Mouse (Mus musculus): ENCODE results near the gene Trim65.
A peak's percentile ranks its signal among the peaks of the same experiment; 100 is the strongest.
"Not testable (repeated sequence)": the region's sequence is repeated elsewhere in the genome, so short reads cannot be mapped to it uniquely, and the experiment has no call there.

Trim65 gene

GRCm38 (mm10) chr11:116138468-116139138 lies 7.7 kb upstream of the Trim65 start, which contains the start of gene Mrpl38:
Gene Mrpl38 (minus strand): TSS chr11:116138868.
- peak; percentile 94 for DNase-seq

DNA sequence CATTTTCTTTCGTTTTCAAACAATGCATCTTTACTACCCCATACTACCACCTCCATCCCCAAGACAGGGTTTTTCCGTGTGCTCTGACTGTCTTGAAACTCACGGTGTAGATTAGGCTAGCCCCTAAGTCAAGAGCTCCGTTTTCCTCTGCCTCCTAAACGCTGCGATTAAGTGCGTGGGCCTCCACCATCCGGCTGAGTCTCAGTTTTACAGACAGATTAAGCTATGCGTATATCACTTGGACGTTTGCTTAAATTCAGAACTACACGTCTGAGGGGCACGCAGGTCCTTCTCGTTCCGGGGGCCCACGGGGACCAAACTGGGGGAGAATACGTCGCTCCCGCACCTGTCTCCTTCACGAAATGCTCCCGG lies 7.2 kb upstream of the Trim65 start:
- DNase-seq: no peak

DNA sequence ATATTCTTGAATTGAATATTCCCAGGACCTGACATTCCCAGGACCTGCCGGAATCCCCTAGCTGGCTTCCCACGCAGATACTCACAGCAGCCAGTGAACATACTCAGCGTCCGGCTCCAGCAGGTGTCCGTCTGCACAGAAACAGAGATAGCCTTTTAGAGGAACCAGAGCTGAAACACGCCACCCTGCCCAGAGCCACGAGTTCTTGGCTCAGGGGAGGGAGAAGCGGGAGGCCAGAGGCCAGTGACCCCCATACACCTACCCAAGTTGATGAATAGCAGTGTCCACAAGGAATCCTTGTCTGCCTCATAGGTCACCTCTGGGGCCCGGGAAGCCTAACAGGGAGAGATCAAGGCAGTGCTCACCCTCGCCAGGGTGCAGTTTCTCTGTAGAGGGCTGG lies 3.2 kb upstream of the Trim65 start:
- DNase-seq: no peak

- DNase-seq: no peak
Observed at GRCm38 (mm10) chr11:116133497-116133896, 2.6 kb upstream of the Trim65 start.

- peak; percentile 44 for DNase-seq
Observed at GRCm38 (mm10) chr11:116132366-116133333, 1.7 kb upstream of the Trim65 start.

GRCm38 (mm10) chr11:116131349-116132170 lies 632 bp upstream of the Trim65 start:
- DNase-seq: no peak

GRCm38 (mm10) chr11:116129993-116130487 lies 888 bp downstream of the Trim65 start:
- no peak for DNase-seq

GRCm38 (mm10) chr11:116129091-116129790 lies 1.7 kb downstream of the Trim65 start:
- no peak for DNase-seq

- no peak for DNase-seq
Observed at GRCm38 (mm10) chr11:116127986-116128385, 2.9 kb downstream of the Trim65 start.

DNA sequence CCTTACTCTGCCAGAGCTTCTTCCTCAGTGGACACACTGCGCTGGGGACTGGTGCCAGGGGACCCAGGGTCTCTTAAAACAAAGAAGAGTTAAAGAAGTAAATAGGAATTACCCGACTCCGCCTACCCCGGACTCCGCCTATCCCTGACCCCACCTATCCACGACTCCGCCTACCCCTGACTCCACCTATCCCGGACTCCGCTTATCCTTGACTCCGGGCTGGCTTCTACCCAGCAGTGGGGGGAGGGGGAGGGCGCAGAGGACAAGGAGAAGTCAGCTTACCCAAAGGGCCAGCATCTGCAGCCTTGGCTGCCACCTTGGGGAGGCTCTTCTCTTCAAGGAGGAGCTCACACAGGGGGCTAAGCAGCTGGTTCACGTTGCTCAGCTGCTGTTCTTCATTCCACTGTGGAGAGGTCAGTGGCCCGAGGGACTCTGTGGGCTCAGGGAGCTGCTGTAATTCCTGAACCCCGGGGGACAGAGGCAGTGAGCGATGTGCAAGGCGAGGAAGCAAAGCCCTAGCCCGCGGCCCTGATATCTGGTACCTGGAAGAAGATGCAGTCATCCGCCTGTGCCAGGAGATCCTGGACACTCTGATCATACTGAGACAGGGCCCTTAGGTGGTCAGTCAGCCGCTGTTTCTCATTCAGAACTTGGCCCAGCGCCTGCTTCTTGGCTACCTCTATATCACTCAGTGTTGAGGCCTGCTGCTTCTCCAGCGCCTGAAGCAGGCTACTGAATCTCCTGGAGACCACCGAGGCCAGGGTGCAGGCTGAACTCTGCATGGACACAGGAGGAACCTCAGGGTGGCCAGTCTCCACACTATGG lies 3.6 kb downstream of the Trim65 start, which contains the start of gene Trim47:
TSS of gene Trim47 (minus strand) at position 55 of the 825 bp plus-strand sequence.
- peak; percentile 87 for DNase-seq

DNA sequence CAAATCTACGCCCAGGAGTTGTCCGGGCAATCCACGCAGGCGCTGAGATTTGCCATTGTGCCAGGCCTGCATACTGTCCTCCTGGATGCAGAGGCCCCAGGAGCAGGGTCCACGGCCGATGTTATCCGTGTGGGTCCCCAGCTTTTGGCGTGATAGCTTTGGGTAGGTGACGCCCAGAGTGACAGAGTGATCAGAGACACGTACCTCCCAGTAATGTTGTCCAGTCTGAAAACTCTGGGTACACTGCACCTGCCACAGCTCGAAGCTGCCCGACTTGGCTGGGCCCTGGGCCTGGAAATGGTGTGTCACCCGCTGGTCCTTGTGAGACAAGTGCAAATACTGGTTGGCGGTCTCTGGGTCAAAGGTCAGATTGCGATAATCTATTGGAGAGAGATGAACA lies 4.7 kb downstream of the Trim65 start:
- DNase-seq: no peak

GRCm38 (mm10) chr11:116121731-116122245 lies 9.1 kb downstream of the Trim65 start:
- not testable (repeated sequence) for DNase-seq

DNA sequence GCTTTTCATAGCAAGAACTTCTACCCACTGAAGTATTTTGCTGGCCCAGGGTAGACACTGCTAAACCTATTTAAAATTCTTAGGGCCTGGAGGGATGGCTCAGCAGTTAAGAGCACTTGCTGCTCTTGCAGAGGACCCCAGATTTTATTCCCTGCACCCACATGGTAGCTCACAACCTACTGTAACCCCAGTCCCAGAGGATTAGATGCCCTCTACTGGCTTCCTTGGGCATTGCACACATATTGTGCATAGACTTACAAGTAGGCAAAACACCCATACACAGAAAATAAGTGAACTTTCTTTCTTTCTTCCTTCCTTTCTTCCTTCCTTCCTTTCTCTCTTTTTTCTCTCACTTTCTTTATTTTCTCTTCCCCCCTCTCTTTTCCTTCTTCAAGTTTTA lies 13.1 kb downstream of the Trim65 start:
- DNase-seq: no peak

GRCm38 (mm10) chr11:116117241-116117640 lies 13.7 kb downstream of the Trim65 start:
- no peak for DNase-seq

DNA sequence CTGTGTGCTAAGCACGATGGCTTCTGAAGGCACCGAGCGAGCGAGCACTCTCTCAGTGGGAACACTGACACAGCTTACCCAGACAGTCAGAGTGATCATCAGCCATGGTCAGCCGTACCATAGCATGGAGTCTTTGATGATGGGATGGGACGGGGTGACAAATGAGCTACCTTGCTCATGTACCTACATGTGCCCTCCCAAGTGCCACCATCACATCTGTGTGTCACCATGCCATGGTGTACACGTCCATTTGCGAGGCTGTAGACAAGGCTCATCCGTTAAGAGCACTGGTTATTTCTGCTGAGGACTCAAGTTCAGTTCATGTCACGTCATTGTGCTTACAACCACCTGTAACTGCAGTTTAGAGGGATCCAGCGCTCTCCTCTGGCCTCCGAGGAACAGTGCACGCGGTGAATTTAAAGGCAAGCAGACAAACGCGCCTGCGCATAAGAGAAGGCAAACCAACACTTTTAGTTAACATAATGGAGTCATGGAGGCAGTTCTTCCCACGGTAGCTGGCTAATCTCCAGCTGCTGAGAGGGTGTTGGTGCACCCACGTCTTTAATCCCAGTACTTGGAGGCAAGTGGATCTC lies 19.2 kb downstream of the Trim65 start:
- DNase-seq: no peak

GRCm38 (mm10) chr11:116111067-116111466 lies 19.9 kb downstream of the Trim65 start:
- DNase-seq: no peak

GRCm38 (mm10) chr11:116110540-116110939 lies 20.4 kb downstream of the Trim65 start:
- DNase-seq: no peak

GRCm38 (mm10) chr11:116110131-116110530 lies 20.8 kb downstream of the Trim65 start:
- DNase-seq: peak; percentile 80

DNA sequence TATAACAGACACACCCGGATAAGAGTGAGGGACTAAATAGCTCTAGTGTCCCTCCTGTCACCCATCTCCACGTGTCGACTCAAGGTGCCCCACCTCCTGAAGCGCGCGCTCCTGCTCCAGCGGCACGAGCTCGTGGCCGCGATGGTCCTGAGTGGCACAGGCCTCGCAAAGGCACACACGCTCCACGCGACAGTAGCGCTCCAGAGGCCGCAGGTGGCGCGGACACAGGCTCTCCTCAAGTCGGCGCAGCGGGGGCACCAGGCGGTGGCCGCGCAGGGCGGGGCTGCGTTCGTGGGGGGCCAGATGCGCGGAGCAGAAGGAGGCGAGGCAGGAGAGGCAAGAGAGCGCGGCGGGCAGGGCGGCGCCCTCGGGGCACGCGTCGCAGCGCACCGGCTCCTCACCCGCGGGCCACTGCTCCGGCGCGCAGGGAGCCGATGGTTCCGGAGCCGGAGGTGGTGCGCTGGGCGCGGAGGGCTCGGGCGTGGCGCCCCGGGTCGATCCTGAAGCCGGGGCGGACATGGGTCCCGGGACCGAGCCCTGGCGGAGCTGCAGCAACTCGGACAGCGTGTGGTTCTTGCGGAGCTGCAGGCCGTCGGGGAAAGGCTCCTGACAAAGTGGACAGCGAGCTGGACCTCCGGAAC lies 21.4 kb downstream of the Trim65 start:
- DNase-seq: peak; percentile 54

Data from kidney, adult 11 months (tissue).